Mouse (Mus musculus) frontal cortex, postnatal 14 days (tissue): ENCODE measurements around the gene Bcl6.

Experiments used
- DNase-seq, 2 experiments: peaks; one replicate each; pipeline ENCODE4 v3.0.0; 2022; ENCODE audit warnings: low spot score in 2 of 2

Bcl6 gene

GRCm38 (mm10) chr16:23973635-23974367 is 14.9 kb downstream of the Bcl6 start:
- no peak for DNase-seq

DNA sequence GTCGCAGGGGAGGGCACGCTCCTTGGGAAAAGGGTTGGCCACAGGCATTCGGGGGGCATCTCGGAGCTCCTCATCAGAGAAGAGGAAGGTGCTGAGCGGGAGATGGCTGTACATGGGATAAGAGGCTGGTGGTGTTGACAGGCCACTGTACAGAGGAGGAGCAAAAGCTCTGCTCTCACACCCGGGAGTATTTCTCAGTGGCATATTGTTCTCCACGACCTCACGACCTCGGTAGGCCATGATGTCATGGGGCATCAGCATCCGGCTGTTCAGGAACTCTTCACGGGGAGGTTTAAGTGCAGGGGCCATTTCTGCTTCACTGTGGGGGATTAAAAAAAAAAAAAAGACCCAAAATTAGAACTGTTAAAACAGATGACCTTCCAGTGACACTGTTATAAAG is 15.8 kb downstream of the Bcl6 start:
- DNase-seq = no peak

GRCm38 (mm10) chr16:23972126-23972740 is 16.4 kb downstream of the Bcl6 start:
- no peak for DNase-seq

DNA sequence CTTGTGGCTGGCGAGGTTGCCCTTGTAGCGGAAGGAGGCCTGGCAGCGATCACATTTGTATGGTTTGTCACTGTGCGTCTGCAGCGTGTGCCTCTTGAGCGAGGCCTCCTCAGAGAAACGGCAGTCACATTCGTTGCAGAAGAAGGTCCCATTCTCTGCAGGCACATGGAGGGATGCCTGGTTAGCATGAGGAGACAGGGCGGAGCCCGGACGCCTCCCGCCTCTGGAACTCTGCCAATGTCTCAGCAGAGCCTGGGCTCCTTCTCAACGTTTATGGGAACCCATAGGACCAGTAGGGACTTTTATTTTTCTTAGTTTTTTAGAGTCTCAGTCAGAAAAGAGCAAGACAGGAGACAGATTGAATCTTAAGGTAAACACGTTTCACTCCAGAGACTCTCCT is 18.7 kb downstream of the Bcl6 start:
- no peak for DNase-seq

DNA sequence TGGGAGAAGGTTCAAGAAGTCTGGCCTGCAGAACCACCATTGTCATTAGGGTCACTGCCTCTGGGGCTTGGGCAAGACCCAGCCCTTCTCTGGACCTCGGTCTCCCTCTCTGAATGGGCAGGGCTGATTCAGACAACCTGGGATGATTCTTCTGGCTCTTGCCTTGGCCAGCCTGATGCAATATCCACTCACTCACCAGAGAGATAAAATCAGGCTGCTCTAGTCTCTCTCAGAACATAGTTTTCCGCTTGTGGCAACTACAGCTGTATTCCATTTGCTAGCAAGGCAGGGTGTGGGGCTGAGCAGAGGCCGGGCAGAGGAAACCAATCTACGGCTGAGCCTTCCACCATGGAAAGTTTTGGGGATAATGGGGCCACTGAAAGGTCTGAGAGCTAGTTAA is 19.8 kb downstream of the Bcl6 start:
- DNase-seq = no peak

- no peak for DNase-seq
Measured at GRCm38 (mm10) chr16:23967301-23967700, 21.4 kb downstream of the Bcl6 start.

DNA sequence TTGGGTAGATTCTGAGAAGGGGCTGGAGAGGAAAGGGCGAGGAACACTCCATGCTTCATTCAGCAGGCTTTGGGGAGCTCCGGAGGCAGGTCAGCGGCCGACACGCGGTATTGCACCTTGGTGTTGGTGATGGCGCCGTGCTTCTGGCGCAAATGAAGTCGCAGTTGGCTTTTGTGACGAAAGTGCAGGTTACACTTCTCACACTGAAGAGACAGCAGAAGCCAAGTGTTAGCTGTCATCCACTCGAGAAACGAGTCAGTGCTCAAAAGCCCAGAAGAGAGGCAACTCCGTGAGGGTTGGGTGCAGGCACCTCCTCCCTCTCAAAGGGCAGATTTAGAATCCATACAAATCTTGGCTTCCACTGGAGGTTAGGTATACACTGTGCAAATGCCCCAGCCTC is 22.6 kb downstream of the Bcl6 start:
- DNase-seq = no peak

- no peak for DNase-seq
Measured at GRCm38 (mm10) chr16:23964706-23965367, 23.8 kb downstream of the Bcl6 start.

DNA sequence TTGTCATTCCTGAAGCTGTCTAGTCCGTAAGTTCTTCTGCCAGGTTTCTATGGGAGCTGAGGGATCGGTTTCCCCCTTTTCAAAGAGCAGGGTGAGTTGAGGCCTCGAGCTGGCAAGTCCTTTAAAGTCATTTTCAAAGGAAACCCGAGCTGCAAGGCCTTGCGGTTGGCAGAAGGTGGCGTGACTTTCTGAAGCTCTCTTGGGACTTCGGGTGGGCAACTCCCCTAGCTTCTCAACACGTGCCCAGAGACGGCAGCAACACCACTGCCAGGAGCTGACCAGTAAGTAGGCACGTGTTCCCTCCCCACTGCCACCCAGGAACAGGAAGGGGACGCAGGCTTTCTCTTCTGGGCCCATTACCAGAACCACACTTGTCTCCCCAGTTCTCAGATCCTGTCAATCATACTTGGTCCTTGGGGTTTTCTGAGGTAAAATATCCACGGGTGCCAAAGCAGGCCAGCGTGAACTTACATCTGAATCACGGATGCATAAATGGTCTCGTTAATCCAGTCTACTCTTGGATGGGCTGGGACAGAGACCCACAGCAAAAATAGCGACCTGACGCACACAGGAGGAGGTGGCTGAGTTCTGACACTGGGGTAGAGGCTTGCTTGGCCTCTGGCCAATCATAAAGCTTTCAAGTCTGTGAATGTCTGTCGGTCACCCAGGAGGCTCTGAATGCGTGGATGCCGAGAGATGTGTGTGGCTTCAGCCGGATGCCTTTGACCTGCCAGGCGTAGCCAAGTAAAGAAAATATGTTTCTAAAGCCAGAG is 24.6 kb downstream of the Bcl6 start:
- no peak for DNase-seq

DNA sequence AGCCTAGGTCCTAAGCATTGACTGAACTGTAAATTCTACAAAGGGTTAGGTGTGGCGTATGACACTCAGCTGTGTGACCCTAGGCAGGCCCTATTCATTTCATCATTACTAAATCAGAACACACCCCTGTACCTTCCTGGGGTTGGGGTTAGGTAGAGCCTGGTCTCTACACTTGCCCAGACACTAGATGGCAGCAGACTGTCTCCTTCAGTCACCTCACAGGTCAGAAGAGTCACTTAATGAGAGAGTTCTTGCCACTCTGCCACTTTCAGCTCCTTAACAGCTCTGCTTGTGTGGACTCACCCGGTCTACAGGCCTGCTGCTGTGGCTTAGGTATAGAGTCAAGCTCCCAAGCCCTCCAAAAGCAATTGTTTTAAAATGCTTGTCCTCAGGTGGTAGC is 26.3 kb downstream of the Bcl6 start:
- DNase-seq = no peak

GRCm38 (mm10) chr16:23958938-23959337 is 29.7 kb downstream of the Bcl6 start:
- no peak for DNase-seq

DNA sequence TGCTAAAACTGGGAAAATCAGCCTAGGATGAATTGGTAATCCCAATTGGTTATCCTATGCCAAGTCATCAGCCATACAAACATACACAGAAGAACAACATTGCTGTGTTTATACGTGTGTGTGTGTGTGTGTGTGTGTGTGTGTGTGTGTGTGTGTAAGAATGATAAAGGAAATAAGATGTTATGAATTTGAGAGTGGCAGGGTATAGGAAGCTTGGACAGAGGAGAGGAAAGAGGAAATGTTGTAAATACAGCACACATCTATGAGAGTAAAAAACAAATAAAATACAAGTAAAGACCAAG is 34.7 kb downstream of the Bcl6 start:
- no peak for DNase-seq

DNA sequence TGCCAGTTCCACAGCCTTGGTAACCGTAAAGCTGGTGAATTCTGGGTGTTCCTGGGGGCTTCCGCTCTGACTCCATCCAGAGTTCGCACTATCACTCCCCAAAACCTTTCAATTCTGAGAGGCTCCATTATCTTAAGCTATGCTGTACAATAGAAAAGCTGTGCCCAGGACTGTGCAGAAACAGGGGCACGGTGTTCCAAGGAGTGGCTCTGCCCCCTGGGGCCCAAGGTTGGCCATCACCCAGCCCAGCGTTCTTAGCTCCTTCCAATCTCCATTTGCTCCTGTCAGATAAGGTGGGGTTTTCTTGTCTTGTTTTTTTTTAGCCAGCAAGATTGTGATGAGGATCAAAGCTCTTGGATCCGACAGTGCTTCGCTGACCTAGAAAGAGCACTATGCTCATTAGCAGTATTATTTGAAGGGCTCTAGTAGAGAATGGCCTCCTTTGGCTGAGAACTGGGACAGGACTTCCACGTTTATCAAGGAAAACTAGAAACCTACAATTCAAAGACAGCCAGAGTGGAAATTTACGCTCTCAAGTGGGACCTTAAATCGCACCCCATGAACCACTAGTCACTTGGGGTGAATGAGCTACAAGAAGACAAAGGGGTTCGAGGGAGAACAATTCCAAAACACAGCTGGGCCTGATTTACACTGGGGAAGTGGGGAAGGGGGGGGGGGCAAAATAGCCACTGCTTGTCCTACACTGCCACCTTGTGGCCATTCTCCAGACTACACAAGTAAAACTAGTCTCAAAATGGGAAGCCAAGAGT is 35.3 kb downstream of the Bcl6 start:
- no peak for DNase-seq

DNA sequence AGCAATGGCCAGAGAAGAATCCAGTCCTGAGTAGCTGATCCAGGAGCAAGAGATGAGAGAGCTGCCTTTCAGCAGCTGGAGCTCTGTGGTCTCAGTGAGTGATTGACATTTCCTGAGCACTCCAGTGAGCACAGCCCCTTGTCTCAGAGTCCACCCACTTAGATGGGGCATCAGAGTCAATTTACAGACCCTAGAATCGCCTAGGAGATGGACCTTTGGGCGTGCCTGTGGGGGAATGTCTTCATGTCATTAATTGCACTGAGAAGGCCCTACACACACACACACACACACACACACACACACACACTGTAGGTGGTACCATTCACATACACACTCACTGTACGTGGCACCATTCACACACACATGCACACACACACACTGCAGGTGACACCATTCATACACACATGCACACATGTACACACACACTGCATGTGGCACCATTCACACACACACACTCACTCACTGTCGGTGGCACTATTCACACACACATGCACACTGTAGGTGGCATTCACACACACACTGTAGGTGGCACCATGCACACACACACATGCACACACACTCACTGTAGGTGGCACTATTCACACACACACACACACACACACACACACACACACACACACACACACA is 36.4 kb downstream of the Bcl6 start:
- DNase-seq = no peak

DNA sequence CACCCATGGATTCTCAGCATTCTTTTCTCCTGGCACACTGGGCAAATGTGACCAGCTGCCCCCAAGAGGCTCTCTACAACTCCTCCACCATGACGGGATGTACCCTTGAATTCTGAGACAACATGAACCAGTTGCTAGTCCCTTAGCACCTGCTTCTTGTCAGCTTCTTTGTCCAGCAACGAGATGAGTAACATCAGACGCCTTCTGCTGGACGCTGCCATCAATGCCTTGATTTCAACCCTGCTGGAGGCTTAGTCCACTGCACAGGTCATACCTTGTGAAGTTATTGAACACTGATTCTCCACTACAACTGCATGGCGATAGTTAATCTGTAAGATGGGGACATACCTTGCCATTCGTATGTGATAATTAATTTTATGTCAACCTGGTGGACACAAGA is 41.0 kb downstream of the Bcl6 start:
- DNase-seq = no peak

DNA sequence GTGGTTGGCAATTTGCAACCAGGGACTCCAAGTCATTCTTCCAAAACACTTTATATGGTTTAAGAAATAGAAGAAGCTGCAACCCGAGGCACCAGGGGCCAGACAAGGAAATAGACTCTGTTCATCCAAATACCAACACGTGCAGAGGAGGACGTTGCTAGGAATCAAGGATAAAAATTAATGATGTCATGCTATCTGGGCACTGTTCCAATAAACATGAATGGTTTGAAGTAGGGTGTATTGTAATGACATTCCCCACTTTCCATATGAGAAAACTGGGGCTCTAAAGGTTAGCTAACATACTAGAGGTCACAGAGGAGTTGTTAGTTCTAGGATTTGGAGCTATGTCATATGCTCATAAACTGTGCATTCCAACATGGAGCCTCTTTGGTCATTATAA is 43.9 kb downstream of the Bcl6 start:
- DNase-seq = no peak

DNA sequence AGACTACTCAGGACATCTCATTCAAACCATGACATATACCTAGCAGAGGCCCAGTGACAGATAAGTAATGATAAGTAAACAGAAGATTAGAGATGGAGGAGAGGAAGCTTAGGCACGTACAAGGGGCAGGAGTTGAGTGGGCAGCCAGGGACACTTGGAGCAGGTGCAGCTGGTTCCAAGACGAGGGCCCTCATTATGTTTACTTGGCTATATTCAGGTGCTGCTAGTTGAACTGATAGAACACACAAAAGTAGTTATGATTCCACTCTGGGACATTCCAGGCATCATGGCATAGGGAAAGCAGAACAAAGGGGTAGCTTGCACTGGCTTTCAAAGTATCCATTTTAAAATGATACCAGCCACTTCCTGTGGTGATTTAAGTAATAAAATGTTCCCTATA is 54.3 kb downstream of the Bcl6 start:
- DNase-seq = no peak

DNA sequence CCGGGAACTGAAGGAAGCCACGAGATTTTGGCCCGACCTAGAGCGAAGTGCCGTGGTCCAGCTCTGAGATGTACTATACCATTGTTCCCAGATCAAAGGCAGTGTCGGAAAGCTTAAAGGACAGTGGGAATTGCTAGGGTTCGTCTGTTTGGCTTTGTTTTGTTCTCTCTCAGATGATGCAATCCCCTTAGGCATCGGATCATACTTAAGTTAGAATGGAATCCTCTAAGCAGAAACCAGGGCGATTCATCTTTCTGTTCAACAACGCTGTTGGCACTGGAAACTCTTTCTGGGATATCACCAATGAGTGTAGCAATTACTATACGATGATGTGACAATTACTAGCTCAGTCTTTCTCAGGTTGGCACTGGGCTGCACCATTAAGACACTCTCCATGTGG is 56.4 kb downstream of the Bcl6 start, which contains the start of gene Rtp2:
Gene Rtp2, minus strand, starts transcription at position 101 of the 400 bp plus-strand sequence.
- no peak for DNase-seq

GRCm38 (mm10) chr16:23931275-23931674 is 57.4 kb downstream of the Bcl6 start:
- no peak for DNase-seq

DNA sequence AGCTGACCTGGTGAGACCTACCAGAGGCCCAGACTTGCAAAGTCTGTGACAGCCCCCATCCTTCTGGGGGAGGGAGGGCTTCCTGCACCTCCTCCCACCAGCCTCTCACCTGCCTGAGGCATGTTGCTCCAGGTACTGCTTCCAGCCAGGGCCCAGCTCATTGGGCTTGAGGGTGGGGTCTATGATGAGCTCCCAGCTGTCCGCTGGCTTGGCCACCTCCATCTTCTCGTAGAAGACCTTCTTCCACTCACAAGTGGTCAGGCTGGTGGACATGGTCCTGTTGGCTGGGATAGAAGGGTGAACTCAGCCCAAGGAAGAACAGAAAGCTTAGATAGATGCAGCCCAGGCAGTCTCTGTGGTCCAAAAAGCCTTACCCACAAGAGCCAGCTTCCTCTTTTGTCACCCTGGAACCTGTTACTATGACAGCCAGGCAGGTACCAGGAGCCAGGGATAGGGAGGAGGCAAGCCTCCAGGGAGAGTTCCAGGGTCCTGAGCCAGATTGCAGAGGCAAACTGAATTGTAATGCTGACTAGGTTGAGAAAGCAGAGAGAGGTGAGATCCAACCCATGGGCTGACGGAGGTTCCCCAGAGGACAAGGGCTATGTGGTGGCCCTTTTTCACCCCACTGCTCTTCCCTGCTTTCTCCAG is 58.1 kb downstream of the Bcl6 start:
- DNase-seq = no peak
